Mouse (Mus musculus) olfactory bulb, adult 2 months (tissue): ENCODE measurements around the gene N4bp2l1. TPM values are rescaled to one million over a fixed set of nuclear protein-coding genes. Genes with fewer than 3 reads are reported as not detected.

Experiments
- H3K27ac ChIP-seq: fragments of 200-500 bp; 2 replicates; pipeline ENCODE4 v1.5.1; 2012; ENCODE audit warnings: low read depth, low read length; ENCODE audit not compliant: insufficient read depth
- H3K4me1 ChIP-seq: fragments of 200-500 bp; 2 replicates; pipeline ENCODE4 v1.6.1; 2012; ENCODE audit warnings: low read length; ENCODE audit not compliant: control insufficient read depth, insufficient read depth
- H3K4me3 ChIP-seq: fragments of 200-500 bp; 2 replicates; pipeline ENCODE4 v1.5.1; 2012; ENCODE audit warnings: mild to moderate bottlenecking, low read depth, low read length, moderate library complexity; ENCODE audit not compliant: insufficient read depth
- CTCF ChIP-seq: fragments of 200-500 bp; IDR thresholded peaks from 2 replicates; pipeline ENCODE4 v1.5.1; 2012; ENCODE audit warnings: low read depth, mild to moderate bottlenecking, low read length, moderate library complexity; ENCODE audit not compliant: insufficient read depth
- POLR2A ChIP-seq: fragments of 200-500 bp; IDR thresholded peaks from 2 replicates; pipeline ENCODE4 v1.6.1; 2012; ENCODE audit warnings: mild to moderate bottlenecking, low read depth, low read length, moderate library complexity; ENCODE audit not compliant: insufficient read depth
- WGBS: fragments of 180-500 bp; shearing (Covaris S2); methylation state at CpG from one replicate; pipeline ENCODE4 v1.1.7; 2018; 5-methylcytosine and 5-hydroxymethylcytosine counted together
- polyA plus RNA-seq: library from polyadenylated mRNA; stranded (reverse); fragments of >200 nt; gene quantifications from 2 replicates; pipeline ENCODE4 v1.2.4, GENCODE M21; 2012; ENCODE audit warnings: low replicate concordance; ENCODE audit not compliant: missing spikeins, insufficient read depth, insufficient read length

N4bp2l1 gene
- polyA plus RNA-seq, 1 experiment: 261 TPM

- H3K4me1 ChIP-seq: no peaks in the 10 kb centered on the region
- WGBS: 97% methylated on average over 5 of the region's 5 CpGs
- no peak for TF ChIP-seq POLR2A
- no peak for TF ChIP-seq CTCF
These were observed 36.1 kb downstream of the N4bp2l1 start for GRCm38 (mm10) chr5:150560851-150561250.

GRCm38 (mm10) chr5:150559519-150560103, 37.4 kb downstream of the N4bp2l1 start:
- Histone ChIP-seq H3K27ac (no peak overlapping the region), H3K4me1 (no peaks in the 10 kb centered on the region), H3K4me3 (no peak overlapping the region)
- WGBS: 96% methylated on average over 6 of the region's 6 CpGs
- TF ChIP-seq POLR2A: no peak

More at GRCm38 (mm10) chr5:150560851-150561250, 36.1 kb downstream of the N4bp2l1 start:
- H3K27ac ChIP-seq: no peak overlapping the region
- H3K4me3 ChIP-seq: no peak overlapping the region

DNA sequence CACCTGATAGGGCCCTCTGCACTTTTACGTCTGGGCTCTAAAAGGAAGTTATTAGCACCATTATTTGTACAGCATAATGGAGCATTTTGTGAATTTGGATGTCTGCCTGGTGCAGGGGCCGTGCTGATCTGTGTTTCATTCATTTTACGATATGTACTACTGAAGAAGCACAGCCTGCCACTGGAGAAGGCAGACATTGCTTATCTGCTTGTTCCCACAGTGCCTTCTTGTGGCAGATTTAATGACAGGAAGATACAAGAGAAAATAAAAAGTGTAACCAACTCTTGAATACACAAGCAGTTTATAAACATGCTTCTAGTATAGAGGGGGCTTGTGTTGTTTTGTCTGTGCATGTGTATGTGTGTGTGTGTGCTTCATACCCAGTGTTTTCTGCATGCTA, 45.4 kb downstream of the N4bp2l1 start:
- WGBS: 44% methylated on average over 3 of the region's 3 CpGs
- Histone ChIP-seq H3K27ac (no peak overlapping the region), H3K4me3 (no peak overlapping the region), H3K4me1 (no peaks in the 10 kb centered on the region)
- TF ChIP-seq CTCF: no peak
- no peak for TF ChIP-seq POLR2A

DNA sequence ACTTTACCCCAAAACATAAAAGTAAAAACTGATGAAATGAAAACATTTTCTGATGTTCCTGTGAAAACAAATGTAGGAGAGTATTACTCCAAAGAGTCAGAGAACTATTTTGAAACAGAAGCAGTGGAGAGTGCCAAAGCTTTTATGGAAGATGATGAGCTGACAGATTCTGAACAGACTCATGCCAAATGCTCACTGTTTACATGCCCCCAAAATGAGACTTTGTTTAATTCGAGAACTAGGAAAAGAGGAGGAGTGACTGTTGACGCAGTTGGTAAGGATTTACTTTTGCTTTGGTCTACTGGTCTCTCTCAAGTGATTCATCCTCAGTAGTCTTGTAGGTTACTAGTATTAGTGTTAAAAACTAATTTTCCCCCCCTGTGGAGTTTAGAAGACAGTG, 53.8 kb downstream of the N4bp2l1 start:
- 82% methylated on average over 2 of the region's 2 CpGs for WGBS
- Histone ChIP-seq H3K4me3 (no peak overlapping the region), H3K4me1 (no peaks in the 10 kb centered on the region), H3K27ac (no peak overlapping the region)
- TF ChIP-seq POLR2A (no peak), CTCF (no peak)

GRCm38 (mm10) chr5:150541302-150541701, 55.7 kb downstream of the N4bp2l1 start:
- 89% methylated on average over 1 of the region's 1 CpGs for WGBS
- TF ChIP-seq CTCF: no peak
- no peak for TF ChIP-seq POLR2A
- Histone ChIP-seq H3K4me3 (no peak overlapping the region), H3K4me1 (no peaks in the 10 kb centered on the region), H3K27ac (no peak overlapping the region)

- Histone ChIP-seq H3K27ac (no peak overlapping the region), H3K4me1 (no peaks in the 10 kb centered on the region), H3K4me3 (no peak overlapping the region)
- WGBS: 94% methylated on average over 2 of the region's 2 CpGs
- TF ChIP-seq CTCF (no peak), POLR2A (no peak)
These were observed 71.7 kb downstream of the N4bp2l1 start for GRCm38 (mm10) chr5:150525239-150525638.

DNA sequence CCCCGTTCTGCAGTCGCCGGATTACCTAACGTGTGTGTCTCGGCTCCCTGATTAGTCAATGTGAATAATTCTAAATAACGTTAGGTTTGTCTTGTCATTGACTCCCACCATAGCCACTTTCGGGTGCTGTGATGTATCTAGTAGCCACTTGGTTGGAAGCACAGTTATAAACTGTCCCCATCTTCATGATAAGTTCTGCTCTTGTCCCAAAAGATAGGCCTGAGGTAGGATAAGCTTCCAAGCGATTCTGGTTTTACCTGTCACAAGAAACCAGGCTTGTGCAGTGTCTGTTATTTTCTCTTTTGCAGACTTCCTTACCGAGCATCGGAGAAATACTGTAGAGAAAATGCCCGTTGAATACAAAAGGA, 74.1 kb downstream of the N4bp2l1 start:
- 3% methylated on average over 11 of the region's 11 CpGs for WGBS
- no peak for TF ChIP-seq CTCF
- no peak for TF ChIP-seq POLR2A
- H3K27ac ChIP-seq: no peak overlapping the region

GRCm38 (mm10) chr5:150521937-150522866, 74.8 kb downstream of the N4bp2l1 start, which contains the start of gene Brca2:
TSS of gene Brca2 (plus strand) at chr5:150522630.
- H3K27ac ChIP-seq: no peak within 1 kb of the TSS; the same call in 1 of the 2 replicates
- TF ChIP-seq CTCF (no peak), POLR2A (peak; percentile 64)
- no peaks in the 10 kb centered on the region for H3K4me1 ChIP-seq
- WGBS: 3% methylated on average over 63 of the region's 63 CpGs
- H3K4me3 ChIP-seq: peak within 1 kb of the TSS; percentile 95

More for the DNA sequence above, 74.1 kb downstream of the N4bp2l1 start:
- Histone ChIP-seq H3K4me3 (peak overlapping the region; percentile 95), H3K4me1 (no peaks in the 10 kb centered on the region)

Other genes with a start within 250 kb of the N4bp2l1 start
- not detected in 2 replicates for gene Zar1l, start 79.0 kb downstream of the N4bp2l1 start, polyA plus RNA-seq
- not detected in 2 replicates for gene Brca2, start 74.6 kb downstream of the N4bp2l1 start, polyA plus RNA-seq
- gene N4bp2l2, start 69.0 kb upstream of the N4bp2l1 start, polyA plus RNA-seq: 79.4 TPM in 1 of 2 replicates, not detected in the other
- 121 and 216 TPM in 2 replicates for gene Pds5b, start 76.6 kb upstream of the N4bp2l1 start, polyA plus RNA-seq